Mouse (Mus musculus): ENCODE measurements around the gene Thra. TPM values are rescaled to one million over a fixed set of nuclear protein-coding genes. Genes with fewer than 3 reads are reported as not detected.
A peak's percentile ranks its signal among the peaks of the same experiment; 100 is the strongest.

Gene Thra
- polyA plus RNA-seq, 1 experiment = 495 TPM

DNA sequence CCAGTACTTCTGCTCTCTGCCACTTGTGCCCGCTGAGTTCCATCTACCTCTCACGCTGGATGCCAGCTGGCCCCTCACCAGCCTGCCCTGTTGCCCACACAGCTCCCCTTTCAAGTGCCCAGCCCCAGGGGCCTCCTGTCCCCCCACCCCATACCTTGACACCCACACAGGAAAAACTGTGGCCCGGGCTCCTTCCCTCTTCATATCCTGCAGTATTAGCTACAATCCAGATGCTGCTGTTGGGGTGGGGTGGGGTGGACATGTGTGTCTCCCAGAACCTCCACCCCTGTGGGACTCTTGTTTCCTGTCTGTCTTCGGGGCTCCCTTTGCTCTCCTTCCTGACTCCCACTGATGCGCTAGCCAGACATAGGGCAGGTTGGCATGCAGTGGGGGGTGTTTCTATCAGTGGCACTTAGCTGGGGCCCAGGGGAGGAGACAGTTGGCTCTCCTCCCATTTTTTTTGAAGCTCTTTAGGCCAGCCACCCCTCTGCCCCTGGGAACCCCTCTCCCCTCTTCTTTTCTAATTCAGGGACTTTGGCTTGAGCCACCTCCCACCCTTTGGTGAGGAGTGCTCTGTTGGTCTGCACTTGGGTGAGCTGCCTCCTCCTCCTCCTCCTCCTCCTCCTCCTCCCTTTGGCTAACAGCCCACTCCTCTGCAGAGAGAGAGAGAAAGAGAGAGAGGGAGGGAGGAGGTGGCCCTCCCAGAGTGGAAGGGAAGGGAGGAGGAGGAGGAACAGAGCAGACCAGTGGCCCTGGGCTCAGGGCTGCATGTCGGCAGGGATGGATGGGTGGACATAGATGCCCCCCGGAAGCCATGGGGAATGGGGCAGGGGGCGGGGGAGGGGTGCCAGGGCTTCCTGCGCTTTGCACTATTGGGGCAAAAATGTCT is 25.2 kb downstream of the Thra start:
- Histone ChIP-seq H3K27ac (ENCODE audit: insufficient read depth, low read depth, low read length) (no peak overlapping the region), H3K4me1 (ENCODE audit: control insufficient read depth, insufficient read depth, low read length) (peaks cover 65% of the 10 kb centered on the region), H3K4me3 (ENCODE audit: insufficient read depth, low read depth, low read length) (no peak overlapping the region)
- TF ChIP-seq POLR2A (IDR thresholded peaks at IDR 0.05; ENCODE audit: insufficient read depth, low read depth, low read length) (no peak), CTCF (IDR thresholded peaks at IDR 0.05; ENCODE audit: insufficient read depth, low read depth, low read length) (no peak)
- 21% methylated on average over 9 of the region's 9 CpGs for WGBS

- WGBS = 40% methylated on average over 2 of the region's 2 CpGs
- Histone ChIP-seq H3K4me3 (ENCODE audit: insufficient read depth, low read depth, low read length) (no peak overlapping the region), H3K4me1 (ENCODE audit: control insufficient read depth, insufficient read depth, low read length) (peaks cover 71% of the 10 kb centered on the region), H3K27ac (ENCODE audit: insufficient read depth, low read depth, low read length) (peak overlapping the region; percentile 5; the same call in 1 of the 2 replicates)
- TF ChIP-seq CTCF (IDR thresholded peaks at IDR 0.05; ENCODE audit: insufficient read depth, low read depth, low read length) (no peak), POLR2A (IDR thresholded peaks at IDR 0.05; ENCODE audit: insufficient read depth, low read depth, low read length) (no peak)
Measured at GRCm38 (mm10) chr11:98766346-98766745, 25.9 kb downstream of the Thra start.

GRCm38 (mm10) chr11:98766816-98767215 is 26.4 kb downstream of the Thra start:
- WGBS = 28% methylated on average over 5 of the region's 5 CpGs
- peaks cover 73% of the 10 kb centered on the region for H3K4me1 ChIP-seq (ENCODE audit: control insufficient read depth, insufficient read depth, low read length)

DNA sequence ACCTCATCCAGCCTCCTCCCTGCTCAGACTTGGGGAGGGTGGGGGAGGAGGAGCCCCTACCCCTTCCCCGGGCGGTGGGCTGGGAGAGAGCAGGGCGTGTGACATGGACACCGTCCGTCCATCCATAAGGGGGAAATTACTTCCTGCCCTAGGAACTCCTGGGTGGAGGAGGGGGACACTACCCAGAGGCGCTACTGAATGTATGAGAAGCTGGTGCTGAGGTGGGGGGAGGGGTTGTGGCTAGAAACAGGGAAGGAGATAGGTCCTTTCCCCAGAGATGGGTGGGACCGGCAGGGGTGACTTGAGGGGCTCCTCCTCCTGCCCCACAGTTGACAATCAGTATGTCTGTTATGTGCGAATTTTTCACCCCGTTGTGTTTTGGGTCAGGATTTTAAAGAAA is 26.8 kb downstream of the Thra start:
- TF ChIP-seq CTCF (IDR thresholded peaks at IDR 0.05; ENCODE audit: insufficient read depth, low read depth, low read length) = no peak
- TF ChIP-seq POLR2A (IDR thresholded peaks at IDR 0.05; ENCODE audit: insufficient read depth, low read depth, low read length) = peak; percentile 20; the same call in 1 of the 2 replicates
- Histone ChIP-seq H3K27ac (ENCODE audit: insufficient read depth, low read depth, low read length) (no peak overlapping the region), H3K4me1 (ENCODE audit: control insufficient read depth, insufficient read depth, low read length) (peaks cover 75% of the 10 kb centered on the region), H3K4me3 (ENCODE audit: insufficient read depth, low read depth, low read length) (no peak overlapping the region)
- WGBS = 31% methylated on average over 9 of the region's 9 CpGs

More at GRCm38 (mm10) chr11:98766816-98767215, 26.4 kb downstream of the Thra start:
- TF ChIP-seq CTCF (IDR thresholded peaks at IDR 0.05; ENCODE audit: insufficient read depth, low read depth, low read length) (no peak), POLR2A (IDR thresholded peaks at IDR 0.05; ENCODE audit: insufficient read depth, low read depth, low read length) (no peak)
- Histone ChIP-seq H3K4me3 (ENCODE audit: insufficient read depth, low read depth, low read length) (no peak overlapping the region), H3K27ac (ENCODE audit: insufficient read depth, low read depth, low read length) (no peak overlapping the region)

- TF ChIP-seq POLR2A (IDR thresholded peaks at IDR 0.05; ENCODE audit: insufficient read depth, low read depth, low read length) = no peak
- no peak for TF ChIP-seq CTCF (IDR thresholded peaks at IDR 0.05; ENCODE audit: insufficient read depth, low read depth, low read length)
- Histone ChIP-seq H3K4me1 (ENCODE audit: control insufficient read depth, insufficient read depth, low read length) (peaks cover 73% of the 10 kb centered on the region), H3K4me3 (ENCODE audit: insufficient read depth, low read depth, low read length) (no peak overlapping the region), H3K27ac (ENCODE audit: insufficient read depth, low read depth, low read length) (peak overlapping the region; percentile 76; the same call in 1 of the 2 replicates)
- WGBS = 8% methylated on average over 4 of the region's 4 CpGs
Measured at GRCm38 (mm10) chr11:98767713-98768112, 27.3 kb downstream of the Thra start.

- H3K27ac ChIP-seq (ENCODE audit: insufficient read depth, low read depth, low read length) = peak overlapping the region; percentile 76
- TF ChIP-seq POLR2A (IDR thresholded peaks at IDR 0.05; ENCODE audit: insufficient read depth, low read depth, low read length) (no peak), CTCF (IDR thresholded peaks at IDR 0.05; ENCODE audit: insufficient read depth, low read depth, low read length) (no peak)
- 20% methylated on average over 39 of the region's 39 CpGs for WGBS
- H3K4me1 ChIP-seq (ENCODE audit: control insufficient read depth, insufficient read depth, low read length) = peaks cover 71% of the 10 kb centered on the region
- H3K4me3 ChIP-seq (ENCODE audit: insufficient read depth, low read depth, low read length) = peak overlapping the region; percentile 3; the same call in 1 of the 2 replicates
Measured at GRCm38 (mm10) chr11:98768127-98769006, 27.9 kb downstream of the Thra start.

GRCm38 (mm10) chr11:98769007-98769954 is 28.8 kb downstream of the Thra start:
- Histone ChIP-seq H3K4me1 (ENCODE audit: control insufficient read depth, insufficient read depth, low read length) (peaks cover 65% of the 10 kb centered on the region), H3K27ac (ENCODE audit: insufficient read depth, low read depth, low read length) (peak overlapping the region; percentile 1), H3K4me3 (ENCODE audit: insufficient read depth, low read depth, low read length) (no peak overlapping the region)
- WGBS = 73% methylated on average over 25 of the region's 25 CpGs
- TF ChIP-seq CTCF (IDR thresholded peaks at IDR 0.05; ENCODE audit: insufficient read depth, low read depth, low read length) = no peak
- TF ChIP-seq POLR2A (IDR thresholded peaks at IDR 0.05; ENCODE audit: insufficient read depth, low read depth, low read length) = no peak

Measured in olfactory bulb, adult 2 months (tissue).